In genomic region chr14:105604451-105604850, GRCm38 (mm10) we compare ENCODE assay signal across 16 mouse cellular contexts.
"Had no signal": no experiment of that assay in that cellular context is flagged by ENCODE, and none has a peak within 500 bp of the region (broad histone marks: within the 10 kb centered on the region; RNA-seq: fewer than 3 reads in every experiment).

No protein-coding gene starts in this region.

- H3K4me3 ChIP-seq: neural tube, embryonic 13.5 days; neural tube, embryonic 15.5 days; stomach, embryonic 15.5 days had no signal

- H3K4me2 ChIP-seq: neural tube, embryonic 13.5 days; neural tube, embryonic 15.5 days; stomach, embryonic 15.5 days had no signal

- H3K36me3 ChIP-seq: neural tube, embryonic 13.5 days; neural tube, embryonic 15.5 days; stomach, embryonic 15.5 days had no signal

- H3K27me3 ChIP-seq: neural tube, embryonic 13.5 days; neural tube, embryonic 15.5 days; stomach, embryonic 15.5 days had no signal

- DNase-seq: retina, postnatal 1 day; right cerebral cortex, adult 18-20 months; right cerebral cortex, postnatal 14 days; right cerebral cortex, postnatal 25 days; right cerebral cortex, postnatal 4 days; spleen, adult 18-20 months; thymus, adult 18-20 months; thymus, adult 2 months; thymus, postnatal 14 days; thymus, postnatal 25 days; thymus, postnatal 36 days; thymus, postnatal 4 days had no signal

- H3K4me1 ChIP-seq: neural tube, embryonic 13.5 days; stomach, embryonic 15.5 days had no signal

- H3K27ac ChIP-seq: neural tube, embryonic 13.5 days; neural tube, embryonic 15.5 days; stomach, embryonic 15.5 days; stomach, postnatal 0 days had no signal

- H3K9ac ChIP-seq: neural tube, embryonic 13.5 days; neural tube, embryonic 15.5 days; stomach, embryonic 15.5 days had no signal

- H3K9me3 ChIP-seq: neural tube, embryonic 13.5 days; neural tube, embryonic 15.5 days; stomach, embryonic 15.5 days had no signal
